Mouse (Mus musculus): ENCODE measurements around the gene Calm3.

Calm3 gene

DNA sequence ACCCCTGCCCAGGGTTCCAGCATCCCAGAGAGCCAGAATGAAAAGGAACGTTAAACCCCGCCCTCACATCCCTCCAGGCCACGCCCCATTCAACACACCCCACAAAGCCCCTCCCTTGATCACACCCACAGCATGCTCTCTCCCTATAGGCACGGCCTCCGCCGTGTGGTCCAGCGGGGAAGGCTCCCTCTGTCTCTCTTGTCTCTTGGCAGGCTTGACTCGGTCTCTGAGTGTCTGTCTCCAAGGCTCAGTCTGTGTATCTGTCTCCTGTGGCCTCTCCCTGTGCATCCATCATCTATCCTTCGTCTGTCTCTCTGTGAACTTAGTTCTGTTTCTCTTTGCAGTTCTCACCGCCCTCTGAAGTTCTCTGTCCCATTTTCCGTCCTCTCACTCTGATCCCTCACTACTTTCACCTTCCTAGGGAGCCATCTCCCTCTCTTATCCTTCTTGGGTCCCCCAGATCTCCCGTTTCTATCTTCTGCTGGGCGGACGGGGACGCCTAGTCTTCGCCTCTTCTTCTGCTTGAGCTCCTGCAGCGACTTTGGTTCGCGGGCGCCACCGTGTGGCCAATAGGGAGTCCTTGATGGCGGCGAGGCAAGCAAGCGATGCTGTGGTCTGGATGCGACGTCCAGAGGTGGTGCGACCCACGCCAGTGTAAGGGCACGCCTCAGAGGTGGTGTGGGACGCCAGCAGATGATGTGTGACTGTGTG, 32.1 kb downstream of the Calm3 start, which contains the start of gene Gng8:
TSS of gene Gng8 (plus strand) at position 146 of the 711 bp plus-strand sequence.
- DNase-seq (ENCODE audit: low read depth, low spot score): peak; percentile 94

GRCm38 (mm10) chr7:16890944-16891343, 33.0 kb downstream of the Calm3 start:
- DNase-seq (ENCODE audit: low read depth, low spot score): peak; percentile 60

- no peak for DNase-seq (ENCODE audit: low read depth, low spot score)
Measured at GRCm38 (mm10) chr7:16890536-16890935, 33.4 kb downstream of the Calm3 start.

DNA sequence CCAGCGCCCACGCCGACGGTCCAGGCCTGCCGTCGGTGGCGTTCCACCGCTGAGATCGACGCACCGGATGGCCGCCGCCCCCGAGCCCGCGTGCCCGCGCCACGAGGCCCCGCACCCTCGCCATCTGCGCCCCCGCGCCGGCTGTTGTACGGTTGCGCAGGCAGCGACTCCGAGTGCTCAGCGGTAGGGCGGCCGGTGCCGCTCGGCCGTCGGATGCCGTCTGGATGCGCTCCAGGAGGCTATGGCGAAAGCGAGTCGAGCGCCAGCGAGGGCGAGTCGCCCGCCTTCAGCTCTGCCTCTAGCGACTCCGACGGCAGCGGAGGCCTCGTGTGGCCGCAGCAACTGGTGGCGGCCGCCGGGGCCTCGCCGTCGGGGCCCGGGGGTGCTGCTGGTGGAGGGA, 38.0 kb downstream of the Calm3 start:
- DNase-seq (ENCODE audit: low read depth, low spot score): peak; percentile 62

GRCm38 (mm10) chr7:16885271-16885776, 38.6 kb downstream of the Calm3 start:
- peak; percentile 87 for DNase-seq (ENCODE audit: low read depth, low spot score)

DNA sequence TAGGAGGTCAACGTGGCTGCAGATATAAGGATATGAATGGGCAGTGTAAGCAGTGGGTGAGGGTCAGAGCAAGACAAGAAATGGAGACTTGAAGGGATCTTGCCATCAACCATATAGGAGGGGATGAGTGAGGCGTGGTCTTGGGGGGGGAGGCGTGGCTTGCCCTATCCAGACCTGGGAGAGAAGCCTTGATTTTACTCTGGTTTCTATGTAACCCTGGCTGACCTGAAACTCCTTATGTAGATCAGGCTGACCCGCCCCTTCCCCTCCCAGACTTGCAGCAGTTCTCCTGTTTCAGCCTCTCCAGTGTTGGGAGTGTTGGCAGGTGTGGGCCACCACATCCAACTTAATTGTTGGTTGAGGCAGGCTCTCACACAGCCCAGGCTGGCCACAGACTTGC, 39.6 kb downstream of the Calm3 start:
- DNase-seq (ENCODE audit: low read depth, low spot score): no peak

- no peak for DNase-seq (ENCODE audit: low read depth, low spot score)
Measured at GRCm38 (mm10) chr7:16883162-16883561, 40.8 kb downstream of the Calm3 start.

GRCm38 (mm10) chr7:16880615-16881014, 43.3 kb downstream of the Calm3 start:
- no peak for DNase-seq (ENCODE audit: low read depth, low spot score)

DNA sequence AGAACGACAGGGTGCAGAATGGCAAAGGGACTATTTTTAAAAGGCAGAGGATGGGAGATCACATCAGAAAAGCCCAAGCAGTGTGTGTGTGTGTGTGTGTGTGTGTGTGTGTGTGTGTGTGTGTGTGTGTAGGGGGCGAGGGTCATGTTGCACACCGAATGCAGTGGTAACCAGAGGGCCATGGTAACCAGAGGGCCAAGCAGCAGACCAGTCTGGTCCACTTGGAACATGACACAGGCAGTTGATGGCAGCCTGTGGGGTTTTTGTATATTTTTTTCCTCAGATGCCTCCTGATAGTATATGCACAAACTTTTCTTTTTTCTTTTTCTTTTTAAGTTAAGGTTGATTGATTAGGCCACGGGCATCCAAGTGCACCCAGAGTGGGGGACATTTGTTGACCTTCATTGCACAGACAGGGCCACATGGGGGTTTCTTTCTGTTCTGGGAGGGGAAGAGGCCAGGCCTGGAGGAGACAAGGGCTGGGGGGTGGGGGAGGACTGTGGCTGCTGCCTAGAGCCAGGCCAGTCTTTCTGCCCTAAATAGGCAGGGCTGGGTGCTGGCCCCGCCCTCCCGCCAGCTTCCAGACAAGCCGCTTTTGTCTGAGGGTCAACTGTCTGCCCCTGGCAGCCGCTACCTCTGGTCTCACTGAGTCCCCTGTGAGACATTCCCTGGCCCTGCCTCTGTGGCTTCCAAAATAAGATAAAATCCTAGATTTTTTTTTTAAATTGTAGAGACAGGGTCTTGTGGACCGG, 43.9 kb downstream of the Calm3 start:
- peak; percentile 82 for DNase-seq (ENCODE audit: low read depth, low spot score)

DNA sequence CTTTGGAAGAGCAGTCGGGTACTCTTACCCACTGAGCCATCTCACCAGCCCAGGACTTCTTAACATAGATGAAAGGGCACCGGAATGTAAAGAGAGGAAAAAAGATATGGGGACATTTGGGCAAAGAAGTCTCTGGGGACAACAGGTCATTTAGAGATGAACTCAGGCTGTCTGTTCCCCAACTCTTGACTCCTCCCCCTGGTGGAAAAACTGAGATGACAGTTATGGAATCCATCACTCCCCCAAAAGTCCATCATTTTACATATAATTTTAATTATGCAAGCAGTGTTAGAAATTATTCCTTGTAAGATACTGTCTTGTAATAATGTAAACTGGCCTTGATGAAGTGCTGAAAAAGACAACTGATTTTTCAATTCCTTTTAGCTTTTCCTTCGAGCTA, 46.2 kb downstream of the Calm3 start:
- DNase-seq (ENCODE audit: low read depth, low spot score): no peak

DNA sequence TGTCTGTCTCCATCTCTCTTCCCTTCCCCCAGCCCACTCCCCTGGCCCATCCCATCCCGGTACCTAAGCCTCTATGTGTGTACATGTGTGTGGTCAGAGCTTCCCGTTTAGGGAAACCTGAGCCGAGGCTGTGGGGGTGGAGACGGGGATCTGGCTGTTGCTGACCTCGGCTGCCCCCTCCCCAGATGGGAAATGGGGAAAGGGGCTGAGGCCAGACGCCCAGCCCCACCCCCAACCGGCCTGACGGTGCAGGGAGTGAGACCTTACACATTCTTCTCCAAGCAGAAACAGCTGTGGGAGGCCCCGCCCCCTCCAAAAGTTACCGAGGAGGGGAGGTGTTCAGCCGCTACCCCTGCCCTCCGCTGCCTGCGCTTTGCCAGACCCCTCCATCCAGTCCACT, 47.3 kb downstream of the Calm3 start:
- DNase-seq (ENCODE audit: low read depth, low spot score): peak; percentile 65

DNA sequence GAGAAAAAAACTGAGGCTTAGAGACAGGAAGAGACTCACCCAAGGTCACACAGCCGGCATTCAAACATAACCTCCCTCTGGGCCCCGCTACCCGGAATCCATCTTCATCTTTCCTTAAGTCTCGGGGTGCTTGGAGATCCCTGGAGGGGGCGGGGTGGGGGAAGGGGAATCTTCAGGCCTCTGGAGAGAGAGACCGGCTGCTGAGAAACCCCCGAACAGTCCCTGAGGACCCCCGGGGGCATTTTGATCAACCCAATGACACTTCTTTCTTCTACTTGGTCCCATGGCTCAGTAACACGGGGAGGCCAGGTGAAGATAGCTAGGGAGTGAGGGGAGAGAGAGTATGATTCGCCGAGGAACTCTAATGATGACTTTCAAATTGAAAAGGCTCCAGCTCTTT, 47.9 kb downstream of the Calm3 start:
- DNase-seq (ENCODE audit: low read depth, low spot score): no peak

DNA sequence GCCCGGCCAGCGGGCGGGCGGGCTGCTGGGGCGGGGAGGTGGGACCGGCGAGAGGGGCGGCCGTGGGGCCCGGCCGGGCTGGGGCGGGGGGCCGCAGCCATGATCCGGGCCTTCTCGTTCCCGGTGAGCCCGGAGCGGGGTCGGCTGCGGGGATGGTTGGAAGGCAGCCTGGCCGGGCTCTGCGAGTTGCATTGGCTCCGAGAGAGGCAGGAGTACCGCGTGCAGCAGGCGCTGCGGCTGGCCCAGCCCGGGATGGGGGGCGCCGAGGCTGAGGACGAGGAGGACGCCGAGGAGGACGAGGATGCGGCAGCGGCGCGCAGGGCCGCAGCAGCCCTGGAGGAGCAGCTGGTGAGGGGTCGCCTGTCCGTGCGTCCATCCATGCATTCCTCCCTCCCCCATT, 48.6 kb downstream of the Calm3 start:
- DNase-seq (ENCODE audit: low read depth, low spot score): no peak

GRCm38 (mm10) chr7:16875310-16875325, 48.8 kb downstream of the Calm3 start, which contains the start of gene Dact3:
Gene Dact3, plus strand, starts transcription at chr7:16875317.
- no peak for DNase-seq (ENCODE audit: low read depth, low spot score)

GRCm38 (mm10) chr7:16874756-16875309, 49.1 kb downstream of the Calm3 start:
- DNase-seq (ENCODE audit: low read depth, low spot score): peak; percentile 100

GRCm38 (mm10) chr7:16874190-16874589, 49.7 kb downstream of the Calm3 start:
- DNase-seq (ENCODE audit: low read depth, low spot score): peak; percentile 92

GRCm38 (mm10) chr7:16873392-16873791, 50.5 kb downstream of the Calm3 start:
- no peak for DNase-seq (ENCODE audit: low read depth, low spot score)

DNA sequence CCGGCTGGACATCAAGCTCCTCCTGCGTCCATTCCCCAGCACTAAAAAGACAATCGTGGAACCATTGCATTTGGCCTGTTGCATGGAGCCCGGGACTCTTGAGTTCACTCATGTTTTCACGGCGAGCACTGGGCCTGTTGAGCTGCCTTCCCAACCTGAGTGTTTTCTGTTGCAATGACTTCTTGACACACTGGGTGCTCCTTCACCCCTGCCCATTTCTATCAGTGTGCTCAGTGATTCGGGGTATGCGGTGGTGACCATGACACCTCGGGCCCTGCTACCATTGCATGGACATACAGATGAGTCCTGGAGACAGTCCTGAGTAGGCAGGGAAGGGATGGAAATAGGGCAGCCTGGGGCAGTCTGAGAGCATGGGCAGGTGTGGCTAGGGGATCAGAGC, 51.4 kb downstream of the Calm3 start:
- DNase-seq (ENCODE audit: low read depth, low spot score): no peak

- peak; percentile 55 for DNase-seq (ENCODE audit: low read depth, low spot score)
Measured at GRCm38 (mm10) chr7:16871600-16871999, 52.3 kb downstream of the Calm3 start.

GRCm38 (mm10) chr7:16869497-16869896, 54.4 kb downstream of the Calm3 start:
- peak; percentile 91 for DNase-seq (ENCODE audit: low read depth, low spot score)

GRCm38 (mm10) chr7:16867488-16867887, 56.4 kb downstream of the Calm3 start:
- DNase-seq (ENCODE audit: low read depth, low spot score): no peak
